Mouse (Mus musculus): ENCODE measurements around the gene Thumpd3.

GRCm38 (mm10) chr6:113018139-113018538 is 27.9 kb upstream of the Thumpd3 start:
- TF ChIP-seq CTCF (IDR thresholded peaks at IDR 0.05; ENCODE audit: control insufficient read depth, insufficient read depth, insufficient read length) = no peak
- TF ChIP-seq MAX (IDR thresholded peaks at IDR 0.05) = no peak

Measured in C2C12 (cell line).